Mouse (Mus musculus): ENCODE measurements around the gene Chmp2b. TPM values are rescaled to one million over a fixed set of nuclear protein-coding genes. Genes with fewer than 3 reads are reported as not detected.

Gene Chmp2b
- polyA plus RNA-seq, 1 experiment from 2014 or later: 213 TPM

DNA sequence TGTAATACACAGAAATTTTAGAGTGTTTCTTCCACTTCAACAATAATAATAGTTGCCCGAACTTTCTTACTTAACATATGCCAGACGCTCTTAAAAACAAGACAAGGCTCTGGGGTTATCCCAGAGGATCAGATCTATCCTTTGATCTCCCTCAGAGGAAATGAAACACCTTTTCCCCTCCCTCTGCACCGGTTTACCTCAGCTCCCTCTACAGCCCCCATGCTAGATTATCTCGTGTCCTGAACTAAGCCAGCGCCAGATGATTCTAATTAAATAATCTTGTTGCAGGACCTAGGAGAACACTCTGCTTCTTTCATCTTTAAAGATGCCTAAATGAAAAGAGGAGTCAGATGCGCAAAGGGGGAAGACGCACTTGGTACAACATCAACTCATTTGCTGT is 48.3 kb downstream of the Chmp2b start:
- Histone ChIP-seq H3K36me3 (no peaks in the 10 kb centered on the region), H3K9ac (no peak overlapping the region), H3K9me3 (no peaks in the 10 kb centered on the region), H3K4me3 (no peak overlapping the region), H3K4me1 (replicated peaks) (peaks cover 4% of the 10 kb centered on the region; the same call in 1 of the 2 replicates), H3K27me3 (no peaks in the 10 kb centered on the region), H3K27ac (replicated peaks) (no peak overlapping the region), H3K4me2 (no peak overlapping the region)
- ATAC-seq (ENCODE audit: low read depth): no peak
- WGBS: 75% methylated on average over 7 of the region's 7 CpGs

DNA sequence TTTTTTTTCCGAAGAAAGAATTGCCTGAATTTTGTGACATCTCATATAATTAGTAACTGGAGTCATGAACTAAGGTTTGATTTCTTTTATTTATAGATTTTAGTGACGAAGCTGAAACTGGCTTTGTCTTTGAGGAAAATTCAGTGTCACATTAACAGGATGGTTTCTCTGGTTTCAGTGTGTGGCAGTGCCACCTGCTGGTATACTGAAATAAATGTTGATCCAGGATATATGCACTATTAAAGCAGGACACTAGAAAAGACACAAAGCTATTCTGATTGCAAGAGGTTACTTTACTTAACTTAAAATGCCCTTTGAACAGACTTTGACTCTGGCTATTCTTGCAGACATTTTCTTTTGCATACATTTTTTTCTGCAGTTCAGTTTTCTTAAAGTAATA is 65.5 kb downstream of the Chmp2b start:
- Histone ChIP-seq H3K9me3 (no peaks in the 10 kb centered on the region), H3K4me3 (no peak overlapping the region), H3K4me1 (replicated peaks) (no peaks in the 10 kb centered on the region), H3K27ac (replicated peaks) (no peak overlapping the region), H3K27me3 (no peaks in the 10 kb centered on the region), H3K36me3 (no peaks in the 10 kb centered on the region), H3K9ac (no peak overlapping the region), H3K4me2 (no peak overlapping the region)
- WGBS: 38% methylated on average over 2 of the region's 2 CpGs
- ATAC-seq (ENCODE audit: low read depth): no peak

DNA sequence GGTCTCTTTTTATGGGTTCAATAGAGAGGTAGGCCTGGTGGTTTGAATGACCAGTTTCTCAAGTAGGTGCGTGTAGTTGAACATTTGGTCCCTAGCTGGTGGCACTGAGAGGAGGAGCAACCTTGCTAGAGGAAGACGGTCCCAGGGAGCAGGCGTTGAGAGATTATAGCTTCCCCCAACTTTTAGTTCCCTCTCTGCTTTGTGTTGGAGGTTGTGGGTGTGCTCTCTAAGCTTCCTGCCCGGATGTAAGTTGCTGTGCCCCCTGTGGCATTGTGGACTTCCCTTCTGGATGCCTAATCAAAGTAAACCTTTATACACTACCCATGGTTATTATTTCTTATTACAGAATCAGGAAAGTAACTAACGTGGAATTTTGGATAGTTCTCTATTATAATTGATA is 66.5 kb downstream of the Chmp2b start:
- no peaks in the 10 kb centered on the region for H3K36me3 ChIP-seq
- H3K4me2 ChIP-seq: no peak overlapping the region
- no peaks in the 10 kb centered on the region for H3K27me3 ChIP-seq
- no peaks in the 10 kb centered on the region for H3K4me1 ChIP-seq (replicated peaks)
- H3K27ac ChIP-seq (replicated peaks): no peak overlapping the region
- no peak overlapping the region for H3K4me3 ChIP-seq
- WGBS: 78% methylated on average over 5 of the region's 5 CpGs
- H3K9me3 ChIP-seq: no peaks in the 10 kb centered on the region
- ATAC-seq (ENCODE audit: low read depth): no peak
- no peak overlapping the region for H3K9ac ChIP-seq

Other genes with a start within 250 kb of the Chmp2b start
- gene Pou1f1, start 42.2 kb downstream of the Chmp2b start, polyA plus RNA-seq (2015; fragmentation: Nextera tagmentation; extraction: Ambion mirVana): not detected in 2 replicates